Mouse (Mus musculus) intestine, embryonic 14.5 days (tissue): ENCODE measurements around the gene Adgra1. TPM values are rescaled to one million over a fixed set of nuclear protein-coding genes. Genes with fewer than 3 reads are reported as not detected.

ENCODE experiments used
- ATAC-seq: fragments of 200-750 bp; cut with Nextera tagmentation; replicated peaks from 2 replicates; pipeline ENCODE4 v1.8.0; 2017; ENCODE audit warnings: low read depth, moderate number of reproducible peaks, moderate TSS enrichment, moderate library complexity; ENCODE audit not compliant: low FRiP score, low TSS enrichment
- DNase-seq: peaks from one replicate; pipeline ENCODE4 v3.0.0-alpha.2; 2018; ENCODE audit warnings: low spot score
- H3K27ac ChIP-seq: fragments of 300-500 bp; sonication (generic); 2 replicates; pipeline ENCODE4 v1.5.1; 2014; ENCODE audit warnings: low read depth, mild to moderate bottlenecking, control low read depth
- H3K27me3 ChIP-seq: fragments of 300-500 bp; sonication (generic); replicated peaks from 2 replicates; pipeline ENCODE4 v1.6.1; 2014; ENCODE audit warnings: low read length, control low read depth; ENCODE audit not compliant: control insufficient read depth, insufficient read depth
- H3K36me3 ChIP-seq: fragments of 300-500 bp; sonication (generic); 2 replicates; pipeline ENCODE4 v1.6.1; 2014; ENCODE audit warnings: low read length, control low read depth; ENCODE audit not compliant: control insufficient read depth, insufficient read depth
- H3K4me1 ChIP-seq: fragments of 300-500 bp; sonication (generic); replicated peaks from 2 replicates; pipeline ENCODE4 v1.6.1; 2014; ENCODE audit warnings: low read length, control low read depth, mixed read lengths; ENCODE audit not compliant: control insufficient read depth, insufficient read depth
- H3K4me2 ChIP-seq: fragments of 300-500 bp; sonication (generic); 2 replicates; pipeline ENCODE4 v1.6.1; 2014; ENCODE audit warnings: low read length
- H3K4me3 ChIP-seq: fragments of 300-500 bp; sonication (generic); 2 replicates; pipeline ENCODE4 v1.5.1; 2014; ENCODE audit warnings: low read depth, low read length, control low read depth, mixed read lengths
- H3K9ac ChIP-seq: fragments of 300-500 bp; sonication (generic); 2 replicates; pipeline ENCODE4 v1.6.1; 2014; ENCODE audit warnings: mild to moderate bottlenecking, low read length
- H3K9me3 ChIP-seq: fragments of 300-500 bp; sonication (generic); 2 replicates; pipeline ENCODE4 v1.6.1; 2016; ENCODE audit warnings: low read length, control low read depth; ENCODE audit not compliant: control insufficient read depth
- WGBS: fragments of 180-500 bp; shearing (Covaris S2); extraction: QIAGEN DNeasy Blood & Tissue Kit; methylation state at CpG from one replicate; pipeline ENCODE4 v1.1.7; 2014; 5-methylcytosine and 5-hydroxymethylcytosine counted together
- polyA plus RNA-seq: library from polyadenylated mRNA; unstranded; fragments of >200 nt; fragmentation: Nextera tagmentation; extraction: Ambion mirVana; gene quantifications from 2 replicates; pipeline ENCODE4 v1.2.1, GENCODE M21; 2014

Adgra1 gene
- polyA plus RNA-seq, 1 experiment from 2014 or later, result 0.50 TPM

DNA sequence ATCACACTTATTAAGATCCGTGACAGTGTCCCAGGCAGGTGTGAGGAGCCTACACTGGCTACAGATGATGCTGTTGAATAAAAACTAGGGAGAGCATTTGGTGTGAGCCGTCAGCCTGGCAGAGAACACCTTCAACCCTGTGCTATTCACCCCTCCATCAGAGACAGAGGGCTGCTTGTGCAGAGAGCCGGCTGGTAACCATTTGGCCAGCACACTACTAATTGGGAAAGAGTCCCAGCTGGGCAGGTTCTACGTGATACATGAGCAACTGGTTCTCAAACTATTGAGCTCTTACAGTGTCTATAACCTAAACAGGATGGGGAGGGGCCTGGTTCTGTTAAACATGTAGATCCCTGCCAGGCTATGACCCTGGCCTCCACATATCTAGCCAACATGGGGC lies 84.3 kb downstream of the Adgra1 start:
- whole genome bisulfite sequencing, result 63% methylated on average over 4 of the region's 4 CpGs
- peaks cover 10% of the 10 kb centered on the region for H3K27me3 ChIP-seq
- H3K9me3 ChIP-seq, result no peaks in the 10 kb centered on the region
- ATAC-seq (no peak), DNase-seq (no peak)
- H3K4me3 ChIP-seq, result no peak overlapping the region
- H3K36me3 ChIP-seq, result no peaks in the 10 kb centered on the region
- no peak overlapping the region for H3K4me2 ChIP-seq
- H3K27ac ChIP-seq, result no peak overlapping the region
- H3K9ac ChIP-seq, result no peak overlapping the region
- peaks cover 9% of the 10 kb centered on the region; the same call in 1 of the 2 replicates for H3K4me1 ChIP-seq

Other genes with a start within 250 kb of the Adgra1 start
- 0.14 and 0.17 TPM in 2 replicates for gene Cfap46, start 150.4 kb upstream of the Adgra1 start, polyA plus RNA-seq
- 0.20 and 0.55 TPM in 2 replicates for gene Kndc1, start 60.5 kb downstream of the Adgra1 start, polyA plus RNA-seq
- gene Utf1, start 109.6 kb downstream of the Adgra1 start, polyA plus RNA-seq, result not detected in 2 replicates
- 0.48 TPM in 1 of 2 replicates, not detected in the other for gene 6430531B16Rik, start 144.6 kb downstream of the Adgra1 start, polyA plus RNA-seq
- gene Adam8, start 158.4 kb downstream of the Adgra1 start, polyA plus RNA-seq, result 1.6 and 2.1 TPM in 2 replicates
- 36.1 and 41.5 TPM in 2 replicates for gene Zfp511, start 202.2 kb downstream of the Adgra1 start, polyA plus RNA-seq
- 56.0 and 61.2 TPM in 2 replicates for gene Tubgcp2, start 202.5 kb downstream of the Adgra1 start, polyA plus RNA-seq
- gene Msx3, start 214.9 kb downstream of the Adgra1 start, polyA plus RNA-seq, result not detected in 2 replicates
- gene Caly, start 248.4 kb downstream of the Adgra1 start, polyA plus RNA-seq, result 2.8 and 3.5 TPM in 2 replicates